Mouse (Mus musculus) hindbrain, embryonic 11.5 days (tissue): ENCODE data around the gene Gm42517. TPM values are rescaled to one million over a fixed set of nuclear protein-coding genes. Genes with fewer than 3 reads are reported as not detected.

ENCODE experiments used
- ATAC-seq: fragments of 200-750 bp; cut with Nextera tagmentation; 2 replicates; pipeline ENCODE4 v1.8.0; 2017; ENCODE audit warnings: mild to moderate bottlenecking, moderate TSS enrichment, moderate library complexity; ENCODE audit not compliant: low FRiP score
- DNase-seq: peaks from one replicate; pipeline ENCODE4 v3.0.0-alpha.2; 2015; ENCODE audit warnings: low spot score
- H3K27ac ChIP-seq: fragments of 300-500 bp; sonication (generic); 2 replicates; pipeline ENCODE4 v1.5.1; 2014; ENCODE audit warnings: mild to moderate bottlenecking, low read depth, low read length
- H3K27me3 ChIP-seq: fragments of 300-500 bp; sonication (generic); 2 replicates; pipeline ENCODE4 v1.6.1; 2014; ENCODE audit warnings: mild to moderate bottlenecking, low read length, moderate library complexity, mixed read lengths; ENCODE audit not compliant: control insufficient read depth, insufficient read depth
- H3K36me3 ChIP-seq: fragments of 300-500 bp; sonication (generic); 2 replicates; pipeline ENCODE4 v1.6.1; 2014; ENCODE audit warnings: mild to moderate bottlenecking, low read length, moderate library complexity, mixed read lengths; ENCODE audit not compliant: control insufficient read depth, insufficient read depth
- H3K4me1 ChIP-seq: fragments of 300-500 bp; sonication (generic); replicated peaks from 2 replicates; pipeline ENCODE4 v1.6.1; 2014; ENCODE audit warnings: low read length, mixed read lengths; ENCODE audit not compliant: control insufficient read depth, insufficient read depth
- H3K4me2 ChIP-seq: fragments of 300-500 bp; sonication (generic); replicated peaks from 2 replicates; pipeline ENCODE4 v1.6.1; 2014; ENCODE audit warnings: mild to moderate bottlenecking, low read depth, low read length
- H3K4me3 ChIP-seq: fragments of 300-500 bp; sonication (generic); 2 replicates; pipeline ENCODE4 v1.5.1; 2014; ENCODE audit warnings: low read depth, low read length
- H3K9ac ChIP-seq: fragments of 300-500 bp; sonication (generic); 2 replicates; pipeline ENCODE4 v1.6.1; 2014; ENCODE audit warnings: low read depth, low read length
- H3K9me3 ChIP-seq: fragments of 300-500 bp; sonication (generic); 2 replicates; pipeline ENCODE4 v1.6.1; 2016; ENCODE audit warnings: low read length; ENCODE audit not compliant: control insufficient read depth
- WGBS: fragments of 180-500 bp; shearing (Covaris S2); extraction: QIAGEN DNeasy Blood & Tissue Kit; methylation state at CpG from one replicate; pipeline ENCODE4 v1.1.7; 2014; 5-methylcytosine and 5-hydroxymethylcytosine counted together
- polyA plus RNA-seq: library from polyadenylated mRNA; unstranded; fragments of >200 nt; fragmentation: Nextera tagmentation; extraction: Ambion mirVana; gene quantifications from 2 replicates; pipeline ENCODE4 v1.2.1, GENCODE M21; 2014

The Gm42517 gene
- polyA plus RNA-seq, 1 experiment from 2014 or later: 0.15 TPM

- Histone ChIP-seq H3K4me1 (no peaks in the 10 kb centered on the region), H3K36me3 (no peaks in the 10 kb centered on the region), H3K4me3 (no peak overlapping the region), H3K9ac (no peak overlapping the region), H3K9me3 (no peaks in the 10 kb centered on the region), H3K27me3 (no peaks in the 10 kb centered on the region), H3K4me2 (no peak overlapping the region), H3K27ac (no peak overlapping the region)
- ATAC-seq (no peak), DNase-seq (no peak)
- WGBS: 91% methylated on average over 4 of the region's 4 CpGs
Measured at GRCm38 (mm10) chr5:108343680-108344170, 24.0 kb downstream of the Gm42517 start.

GRCm38 (mm10) chr5:108338049-108338448 lies 29.7 kb downstream of the Gm42517 start:
- Histone ChIP-seq H3K27ac (no peak overlapping the region), H3K27me3 (no peaks in the 10 kb centered on the region), H3K9ac (no peak overlapping the region), H3K4me3 (no peak overlapping the region), H3K4me1 (no peaks in the 10 kb centered on the region), H3K4me2 (no peak overlapping the region), H3K9me3 (no peaks in the 10 kb centered on the region), H3K36me3 (no peaks in the 10 kb centered on the region)
- WGBS: 82% methylated on average over 3 of the region's 3 CpGs
- no peak for DNase-seq
- no peak for ATAC-seq

GRCm38 (mm10) chr5:108337385-108337784 lies 30.3 kb downstream of the Gm42517 start:
- H3K4me3 ChIP-seq: no peak overlapping the region
- no peak overlapping the region for H3K27ac ChIP-seq
- H3K9me3 ChIP-seq: no peaks in the 10 kb centered on the region
- 82% methylated on average over 4 of the region's 4 CpGs for WGBS
- H3K36me3 ChIP-seq: no peaks in the 10 kb centered on the region
- DNase-seq (no peak), ATAC-seq (no peak)
- no peak overlapping the region for H3K4me2 ChIP-seq
- no peak overlapping the region for H3K9ac ChIP-seq
- H3K4me1 ChIP-seq: no peaks in the 10 kb centered on the region
- no peaks in the 10 kb centered on the region for H3K27me3 ChIP-seq

GRCm38 (mm10) chr5:108331051-108331450 lies 36.7 kb downstream of the Gm42517 start:
- Histone ChIP-seq H3K9ac (no peak overlapping the region), H3K27ac (no peak overlapping the region), H3K4me3 (no peak overlapping the region), H3K4me2 (no peak overlapping the region), H3K9me3 (no peaks in the 10 kb centered on the region), H3K36me3 (no peaks in the 10 kb centered on the region), H3K4me1 (no peaks in the 10 kb centered on the region), H3K27me3 (no peaks in the 10 kb centered on the region)
- ATAC-seq (no peak), DNase-seq (no peak)
- 93% methylated on average over 1 of the region's 1 CpGs for WGBS

Other genes starting within 250 kb of the Gm42517 start
- 27.3 and 35.0 TPM in 2 replicates for gene Tmed5, start 235.3 kb downstream of the Gm42517 start, polyA plus RNA-seq
- 10.9 and 12.2 TPM in 2 replicates for gene Ccdc18, start 235.0 kb downstream of the Gm42517 start, polyA plus RNA-seq
- 57.7 and 58.2 TPM in 2 replicates for gene Dr1, start 99.0 kb downstream of the Gm42517 start, polyA plus RNA-seq
- 2.7 and 3.2 TPM in 2 replicates for gene Pigg, start 55.3 kb downstream of the Gm42517 start, polyA plus RNA-seq
- 0.14 TPM in 1 of 2 replicates, not detected in the other for gene Pde6b, start 20.5 kb upstream of the Gm42517 start, polyA plus RNA-seq
- 364 and 390 TPM in 2 replicates for gene Atp5k, start 66.5 kb upstream of the Gm42517 start, polyA plus RNA-seq
- gene Mfsd7a, start 81.0 kb upstream of the Gm42517 start, polyA plus RNA-seq: not detected in 2 replicates
- 31.8 and 33.1 TPM in 2 replicates for gene Pcgf3, start 93.3 kb upstream of the Gm42517 start, polyA plus RNA-seq
- gene Cplx1, start 182.1 kb upstream of the Gm42517 start, polyA plus RNA-seq: 13.7 and 15.2 TPM in 2 replicates